Mouse (Mus musculus) C2C12 (cell line): ENCODE data around the gene Car10.

Experiments
- CTCF ChIP-seq: IDR thresholded peaks from one replicate; pipeline ENCODE4 v1.5.1; 2011; ENCODE audit not compliant: control insufficient read depth, insufficient read depth, insufficient read length
- MAX ChIP-seq: IDR thresholded peaks from one replicate; pipeline ENCODE4 v1.6.1; 2011; ENCODE audit warnings: mild to moderate bottlenecking, control low read depth
- MYOD1 ChIP-seq: IDR thresholded peaks from one replicate; pipeline ENCODE4 v1.6.1; 2011; ENCODE audit warnings: low read depth; ENCODE audit not compliant: control insufficient read depth, insufficient read length
- USF1 ChIP-seq: IDR thresholded peaks from one replicate; pipeline ENCODE4 v1.6.1; 2011; ENCODE audit warnings: low read depth, mild to moderate bottlenecking, control low read depth, moderate library complexity

GRCm38 (mm10) chr11:93361576-93361975 lies 263.7 kb downstream of the Car10 start:
- TF ChIP-seq USF1 (no peak), CTCF (no peak), MAX (no peak), MYOD1 (no peak)
